Mouse (Mus musculus) T-helper 2 cell (primary cell): ENCODE data around the gene Gja1.
"Not testable (repeated sequence)": the region's sequence is repeated elsewhere in the genome, so short reads cannot be mapped to it uniquely, and the experiment has no call there.

Source experiments
- in situ Hi-C: fragments of 300-600 bp; cut with MboI, MseI; formaldehyde crosslinking; loops from one replicate; pipeline ENCODE4 v1.15.1; 2025; ENCODE audit warnings: high pct_unique_total_duplicates

The Gja1 gene

GRCm38 (mm10) chr10:56377097-56377965, at the start of gene Gja1:
Gene Gja1, plus strand, starts transcription at chr10:56377330.
- in situ Hi-C loops = no loop called here

GRCm38 (mm10) chr10:56338851-56339489, 38.2 kb upstream of the Gja1 start:
- in situ Hi-C loops = no loop called here

- in situ Hi-C loops = loop anchor here (25.0 kb wide), 1 partner anchor 1077 kb away; no protein-coding TSS in a partner anchor
Observed at GRCm38 (mm10) chr10:56360472-56360871, 16.7 kb upstream of the Gja1 start.

GRCm38 (mm10) chr10:56369073-56369472, 8.1 kb upstream of the Gja1 start:
- in situ Hi-C loops = loop anchor here (25.0 kb wide), 1 partner anchor 1068 kb away; no protein-coding TSS in a partner anchor

- in situ Hi-C loops = loop anchor here (25.0 kb wide), 1 partner anchor 1064 kb away; no protein-coding TSS in a partner anchor
Observed at GRCm38 (mm10) chr10:56373021-56373720, 4.0 kb upstream of the Gja1 start.

- in situ Hi-C loops = loop anchor here (25.0 kb wide), 1 partner anchor 1063 kb away; no protein-coding TSS in a partner anchor
Observed at GRCm38 (mm10) chr10:56374169-56374568, 3.0 kb upstream of the Gja1 start.

- in situ Hi-C loops = no loop called here
Observed at GRCm38 (mm10) chr10:56375906-56376468, 1.1 kb upstream of the Gja1 start.

- in situ Hi-C loops = no loop called here
Observed at GRCm38 (mm10) chr10:56377966-56378647, 977 bp downstream of the Gja1 start.

- in situ Hi-C loops = no loop called here
Observed at GRCm38 (mm10) chr10:56378648-56379254, 1.6 kb downstream of the Gja1 start.

GRCm38 (mm10) chr10:56379720-56380119, 2.6 kb downstream of the Gja1 start:
- in situ Hi-C loops = loop anchor here (10.0 kb wide), 1 partner anchor 625 kb away; no protein-coding TSS in a partner anchor

GRCm38 (mm10) chr10:56385195-56386109, 8.3 kb downstream of the Gja1 start:
- in situ Hi-C loops = loop anchor here (10.0 kb wide), 1 partner anchor 619 kb away; no protein-coding TSS in a partner anchor

GRCm38 (mm10) chr10:56393095-56393784, 16.1 kb downstream of the Gja1 start:
- in situ Hi-C loops = no loop called here

- in situ Hi-C loops = not testable (repeated sequence)
Observed at GRCm38 (mm10) chr10:56393815-56394417, 16.8 kb downstream of the Gja1 start.

- in situ Hi-C loops = no loop called here
Observed at GRCm38 (mm10) chr10:56397875-56398274, 20.7 kb downstream of the Gja1 start.

GRCm38 (mm10) chr10:56398310-56398709, 21.2 kb downstream of the Gja1 start:
- in situ Hi-C loops = no loop called here

- in situ Hi-C loops = not testable (repeated sequence)
Observed at GRCm38 (mm10) chr10:56401396-56401795, 24.3 kb downstream of the Gja1 start.

GRCm38 (mm10) chr10:56405934-56406333, 28.8 kb downstream of the Gja1 start:
- in situ Hi-C loops = no loop called here

- in situ Hi-C loops = no loop called here
Observed at GRCm38 (mm10) chr10:56406386-56407130, 29.4 kb downstream of the Gja1 start.
